Mouse (Mus musculus) heart, postnatal 0 days (tissue): Measurements from ENCODE around the gene Kazn. TPM values are rescaled to one million over a fixed set of nuclear protein-coding genes. Genes with fewer than 3 reads are reported as not detected.

Source experiments
- ATAC-seq: fragments of 200-750 bp; cut with Nextera tagmentation; 2 replicates; pipeline ENCODE4 v1.8.0; 2017; ENCODE audit warnings: low read depth, moderate number of reproducible peaks, moderate library complexity; ENCODE audit not compliant: insufficient read depth
- DNase-seq: peaks from one replicate; pipeline ENCODE4 v3.0.0-alpha.2; 2016; ENCODE audit warnings: low spot score
- H3K27ac ChIP-seq: fragments of 300-500 bp; sonication (generic); 2 replicates; pipeline ENCODE4 v1.5.1; 2014; ENCODE audit warnings: low read depth, mild to moderate bottlenecking
- H3K27me3 ChIP-seq: fragments of 300-500 bp; sonication (generic); 2 replicates; pipeline ENCODE4 v1.6.1; 2014; ENCODE audit warnings: low read length, mixed read lengths; ENCODE audit not compliant: control insufficient read depth, insufficient read depth
- H3K36me3 ChIP-seq: fragments of 300-500 bp; sonication (generic); replicated peaks from 2 replicates; pipeline ENCODE4 v1.6.1; 2014; ENCODE audit warnings: low read length, mixed read lengths; ENCODE audit not compliant: control insufficient read depth, insufficient read depth
- H3K4me1 ChIP-seq: fragments of 300-500 bp; sonication (generic); 2 replicates; pipeline ENCODE4 v1.6.1; 2014; ENCODE audit warnings: antibody characterized with exemption; ENCODE audit not compliant: control insufficient read depth, insufficient read depth
- H3K4me2 ChIP-seq: fragments of 300-500 bp; sonication (generic); 2 replicates; pipeline ENCODE4 v1.6.1; 2014; ENCODE audit warnings: low read depth, mild to moderate bottlenecking, low read length, moderate library complexity
- H3K4me3 ChIP-seq: fragments of 300-500 bp; sonication (generic); 2 replicates; pipeline ENCODE4 v1.5.1; 2014; ENCODE audit warnings: low read depth, low read length
- H3K9ac ChIP-seq: fragments of 300-500 bp; sonication (generic); replicated peaks from 2 replicates; pipeline ENCODE4 v1.6.1; 2014; ENCODE audit warnings: low read depth, low read length, mixed read lengths
- H3K9me3 ChIP-seq: fragments of 300-500 bp; sonication (generic); replicated peaks from 2 replicates; pipeline ENCODE4 v1.6.1; 2016; ENCODE audit warnings: low read length; ENCODE audit not compliant: control insufficient read depth
- CTCF ChIP-seq: IDR thresholded peaks from 2 replicates; pipeline ENCODE4 v1.5.1; 2016; ENCODE audit warnings: antibody characterized with exemption, control low read depth, low read depth
- EP300 ChIP-seq: IDR thresholded peaks from 2 replicates; pipeline ENCODE4 v1.6.1; 2016; ENCODE audit warnings: antibody characterized with exemption, low read depth
- WGBS: fragments of 180-500 bp; shearing (Covaris S2); extraction: QIAGEN DNeasy Blood & Tissue Kit; methylation state at CpG from one replicate; pipeline ENCODE4 v1.1.7; 2014; 5-methylcytosine and 5-hydroxymethylcytosine counted together
- polyA plus RNA-seq: library from polyadenylated mRNA; unstranded; fragments of >200 nt; fragmentation: Nextera tagmentation; extraction: Ambion mirVana; gene quantifications from 2 replicates; pipeline ENCODE4 v1.2.1, GENCODE M21; 2015
- total RNA-seq: library from RNA; depleted of rRNA; stranded (reverse); fragments of >200 nt; gene quantifications from 2 replicates; pipeline ENCODE4 v1.2.3, GENCODE M21; 2014; ENCODE audit warnings: low replicate concordance

The Kazn gene
- total and polyA plus RNA-seq, 2 experiments from 2014 or later = 2.5 to 19.9 TPM

GRCm38 (mm10) chr4:142188501-142188900 is 50.7 kb downstream of the Kazn start:
- H3K4me3 ChIP-seq = no peak overlapping the region
- no peak for ATAC-seq
- no peaks in the 10 kb centered on the region for H3K27me3 ChIP-seq
- H3K36me3 ChIP-seq = no peaks in the 10 kb centered on the region
- no peak overlapping the region for H3K27ac ChIP-seq
- H3K4me1 ChIP-seq = 0 out of 2 replicates have a peak, but pooled peaks cover 7% of the 10 kb centered on the region
- no peak overlapping the region for H3K9ac ChIP-seq
- TF ChIP-seq EP300 (no peak), CTCF (no peak)
- H3K9me3 ChIP-seq = no peaks in the 10 kb centered on the region
- WGBS = 69% methylated on average over 2 of the region's 2 CpGs
- DNase-seq = no peak
- H3K4me2 ChIP-seq = no peak overlapping the region

DNA sequence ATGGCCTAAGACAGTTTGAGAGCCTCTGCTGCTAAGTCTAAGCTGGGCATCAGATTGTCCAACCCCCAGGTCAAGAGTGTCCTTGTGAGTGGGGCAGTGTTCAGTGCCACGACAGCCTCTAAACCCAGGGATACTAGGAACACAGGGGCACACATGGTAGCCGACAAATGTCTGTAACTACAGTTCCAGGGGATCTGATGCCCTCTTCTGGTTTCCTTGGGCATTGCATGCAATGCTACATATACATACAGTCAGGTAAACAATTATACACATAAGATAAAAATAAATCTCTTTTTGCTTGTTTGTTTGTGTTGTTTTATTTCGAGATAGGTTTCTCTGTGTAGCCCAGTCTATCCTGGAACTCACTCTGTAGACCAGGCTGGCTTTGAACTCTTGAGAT is 53.0 kb downstream of the Kazn start:
- WGBS = 93% methylated on average over 3 of the region's 3 CpGs

GRCm38 (mm10) chr4:142185533-142185900 is 53.7 kb downstream of the Kazn start:
- no peak overlapping the region for H3K9ac ChIP-seq
- no peaks in the 10 kb centered on the region for H3K36me3 ChIP-seq
- H3K27ac ChIP-seq = no peak overlapping the region
- H3K9me3 ChIP-seq = no peaks in the 10 kb centered on the region
- H3K4me1 ChIP-seq = peaks cover 5% of the 10 kb centered on the region
- no peak for TF ChIP-seq CTCF
- TF ChIP-seq EP300 = no peak
- WGBS = 83% methylated on average over 9 of the region's 9 CpGs
- DNase-seq = no peak
- H3K27me3 ChIP-seq = no peaks in the 10 kb centered on the region
- no peak overlapping the region for H3K4me3 ChIP-seq
- no peak for ATAC-seq
- no peak overlapping the region for H3K4me2 ChIP-seq

More for the DNA sequence above, 53.0 kb downstream of the Kazn start:
- no peak for DNase-seq
- no peak for ATAC-seq
- Histone ChIP-seq H3K4me3 (no peak overlapping the region), H3K27me3 (no peaks in the 10 kb centered on the region), H3K27ac (no peak overlapping the region), H3K9me3 (no peaks in the 10 kb centered on the region), H3K4me2 (no peak overlapping the region), H3K9ac (no peak overlapping the region), H3K36me3 (no peaks in the 10 kb centered on the region), H3K4me1 (no peaks in the 10 kb centered on the region)
- TF ChIP-seq CTCF (peak; percentile 25), EP300 (no peak)

- 81% methylated on average over 13 of the region's 13 CpGs for WGBS
These were observed 54.2 kb downstream of the Kazn start for GRCm38 (mm10) chr4:142184852-142185532.

GRCm38 (mm10) chr4:142183591-142183990 is 55.6 kb downstream of the Kazn start:
- H3K36me3 ChIP-seq = no peaks in the 10 kb centered on the region
- H3K9ac ChIP-seq = no peak overlapping the region
- 96% methylated on average over 1 of the region's 1 CpGs for WGBS
- no peaks in the 10 kb centered on the region for H3K27me3 ChIP-seq
- H3K4me3 ChIP-seq = no peak overlapping the region
- H3K4me1 ChIP-seq = peaks cover 23% of the 10 kb centered on the region
- no peak for DNase-seq
- no peak for ATAC-seq
- H3K4me2 ChIP-seq = no peak overlapping the region
- no peak overlapping the region for H3K27ac ChIP-seq
- H3K9me3 ChIP-seq = no peaks in the 10 kb centered on the region
- TF ChIP-seq EP300 = no peak
- TF ChIP-seq CTCF = no peak

More at GRCm38 (mm10) chr4:142184852-142185532, 54.2 kb downstream of the Kazn start:
- TF ChIP-seq EP300 (no peak), CTCF (no peak)
- Histone ChIP-seq H3K36me3 (no peaks in the 10 kb centered on the region), H3K27ac (no peak overlapping the region), H3K4me3 (no peak overlapping the region), H3K4me2 (no peak overlapping the region), H3K27me3 (no peaks in the 10 kb centered on the region), H3K4me1 (peaks cover 11% of the 10 kb centered on the region), H3K9me3 (no peaks in the 10 kb centered on the region), H3K9ac (no peak overlapping the region)
- ATAC-seq = no peak
- no peak for DNase-seq

- no peak overlapping the region for H3K27ac ChIP-seq
- no peak overlapping the region for H3K9ac ChIP-seq
- H3K9me3 ChIP-seq = no peaks in the 10 kb centered on the region
- TF ChIP-seq EP300 (no peak), CTCF (no peak)
- H3K4me1 ChIP-seq = peaks cover 24% of the 10 kb centered on the region
- no peak overlapping the region for H3K4me2 ChIP-seq
- H3K36me3 ChIP-seq = no peaks in the 10 kb centered on the region
- no peak for ATAC-seq
- DNase-seq = no peak
- no peak overlapping the region for H3K4me3 ChIP-seq
- 75% methylated on average over 3 of the region's 3 CpGs for WGBS
- H3K27me3 ChIP-seq = no peaks in the 10 kb centered on the region
These were observed 56.2 kb downstream of the Kazn start for GRCm38 (mm10) chr4:142183015-142183414.
